Comparison of ENCODE assay signal across 8 mouse cellular contexts in the genomic region with DNA sequence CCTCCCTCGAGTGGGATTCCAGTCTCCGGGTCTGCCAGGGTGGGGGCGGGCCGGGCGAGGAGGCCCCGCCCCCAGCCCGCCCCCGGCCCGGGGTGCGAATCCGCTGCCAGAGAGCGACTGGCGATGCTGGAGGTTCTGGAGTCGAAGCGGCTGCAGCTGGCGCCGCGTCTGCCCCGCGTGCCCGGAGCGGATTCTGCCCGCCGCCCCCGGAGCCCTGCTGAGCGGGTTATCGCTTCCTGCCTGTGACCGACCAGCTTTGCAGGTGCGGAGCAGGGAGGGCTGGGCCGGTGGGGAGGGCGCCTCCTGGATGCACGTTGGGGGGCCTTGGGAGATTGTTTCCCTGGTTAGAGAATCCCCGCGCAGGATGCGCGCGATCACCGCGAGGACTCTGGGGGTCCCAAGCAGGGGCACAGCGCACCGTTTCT. TPM values are rescaled to one million over a fixed set of nuclear protein-coding genes. Genes with fewer than 3 reads are reported as not detected.
A peak's percentile ranks its signal among the peaks of the same experiment; 100 is the strongest.
DNase-seq lines count a peak whose midpoint lies in the region; ATAC-seq and TF ChIP-seq lines count a peak whose summit lies in the region.

No protein-coding gene starts in this region.

- no peaks in the 10 kb centered on the region for H3K9me3 ChIP-seq in hindbrain, embryonic 12.5 days (replicated peaks)
- no peaks in the 10 kb centered on the region for H3K9me3 ChIP-seq in limb, embryonic 15.5 days

- H3K27me3 ChIP-seq in hindbrain, embryonic 12.5 days, result peaks cover 32% of the 10 kb centered on the region
- H3K27me3 ChIP-seq in limb, embryonic 15.5 days, result peaks cover 20% of the 10 kb centered on the region

- DNase-seq in cerebellum, postnatal 25 days, result peak; percentile 30 to 47
- no peak for DNase-seq in cerebellum, adult 9-11 months
- peak; percentile 29 for DNase-seq in urinary bladder, postnatal 14 days (ENCODE audit: low spot score)
- DNase-seq in urinary bladder, adult 2 months (ENCODE audit: low spot score), result no peak
- no peak for DNase-seq in gastrocnemius, postnatal 36 days

- H3K4me2 ChIP-seq in hindbrain, embryonic 12.5 days (replicated peaks), result peak overlapping the region; percentile 97
- peak overlapping the region; percentile 97 for H3K4me2 ChIP-seq in limb, embryonic 15.5 days

- no peak for TF ChIP-seq CTCF in olfactory bulb, adult 2 months (IDR thresholded peaks at IDR 0.05; ENCODE audit: insufficient read depth, low read depth, low read length)

- no peaks in the 10 kb centered on the region for H3K36me3 ChIP-seq in hindbrain, embryonic 12.5 days
- H3K36me3 ChIP-seq in limb, embryonic 15.5 days, result no peaks in the 10 kb centered on the region

- ATAC-seq in hindbrain, embryonic 12.5 days (ENCODE audit: low FRiP score), result peak; percentile 62
- 0 out of 2 replicates have a peak, but pooled peaks have one; percentile 17 for ATAC-seq in limb, embryonic 15.5 days (ENCODE audit: insufficient number of reproducible peaks, low FRiP score, low TSS enrichment, low read depth)

- H3K4me1 ChIP-seq in hindbrain, embryonic 12.5 days, result peaks cover 27% of the 10 kb centered on the region
- H3K4me1 ChIP-seq in limb, embryonic 15.5 days, result peaks cover 14% of the 10 kb centered on the region
- peaks cover 51% of the 10 kb centered on the region for H3K4me1 ChIP-seq in olfactory bulb, adult 2 months (ENCODE audit: control insufficient read depth, insufficient read depth, low read length)

- 0 out of 2 replicates have a peak, but pooled peaks have one; percentile 27 for TF ChIP-seq POLR2A in olfactory bulb, adult 2 months (IDR thresholded peaks at IDR 0.05; ENCODE audit: insufficient read depth, low read depth, low read length)

- peak overlapping the region; percentile 44 for H3K4me3 ChIP-seq in hindbrain, embryonic 12.5 days
- H3K4me3 ChIP-seq in limb, embryonic 15.5 days, result peak overlapping the region; percentile 53
- peak overlapping the region; percentile 81 for H3K4me3 ChIP-seq in olfactory bulb, adult 2 months (ENCODE audit: insufficient read depth, low read depth, low read length)

- 0% methylated on average over 41 of the region's 41 CpGs for WGBS in hindbrain, embryonic 12.5 days
- 0% methylated on average over 41 of the region's 41 CpGs for WGBS in limb, embryonic 15.5 days
- under 1% methylated on average over 41 of the region's 41 CpGs for WGBS in olfactory bulb, adult 2 months

- H3K27ac ChIP-seq in hindbrain, embryonic 12.5 days, result no peak overlapping the region; the same call in 1 of the 2 replicates
- no peak overlapping the region for H3K27ac ChIP-seq in limb, embryonic 15.5 days
- H3K27ac ChIP-seq in olfactory bulb, adult 2 months (ENCODE audit: insufficient read depth, low read depth, low read length), result peak overlapping the region; percentile 79

- peak overlapping the region; percentile 70 for H3K9ac ChIP-seq in hindbrain, embryonic 12.5 days
- H3K9ac ChIP-seq in limb, embryonic 15.5 days, result peak overlapping the region; percentile 55

- intact Hi-C loops in gastrocnemius, postnatal 36 days (cut with DNase I), result no loop called here

RNA-seq across cellular contexts. Expression of gene Camkv, which starts 0.3 kb away (rescaled TPM):
- polyA plus RNA-seq in urinary bladder, adult 2 months (2012; rRNA removed), result 0.12 and 0.15 TPM in 2 replicates
- 7.3 and 7.9 TPM in 2 replicates for polyA plus RNA-seq in hindbrain, embryonic 12.5 days (2016; fragmentation: Nextera tagmentation; extraction: Ambion mirVana)
- polyA plus RNA-seq in limb, embryonic 15.5 days (2015; fragmentation: Nextera tagmentation; extraction: Ambion mirVana), result 5.8 and 6.7 TPM in 2 replicates
- not detected in 2 replicates for polyA plus RNA-seq in olfactory bulb, adult 2 months (2012; ENCODE audit: insufficient read depth, insufficient read length, low replicate concordance, missing spikeins)
- under 1 TPM in 1 of 2 experiments, not detected in 1; 0.28 TPM for total RNA-seq in gastrocnemius, postnatal 36 days (2021)

RNA-seq across cellular contexts. Expression of gene Actl11, which starts 7.5 kb away (rescaled TPM):
- polyA plus RNA-seq in urinary bladder, adult 2 months (2012; rRNA removed), result not detected in 2 replicates
- polyA plus RNA-seq in hindbrain, embryonic 12.5 days (2016; fragmentation: Nextera tagmentation; extraction: Ambion mirVana), result not detected in 2 replicates
- not detected in 2 replicates for polyA plus RNA-seq in limb, embryonic 15.5 days (2015; fragmentation: Nextera tagmentation; extraction: Ambion mirVana)
- not detected in 2 replicates for polyA plus RNA-seq in olfactory bulb, adult 2 months (2012; ENCODE audit: insufficient read depth, insufficient read length, low replicate concordance, missing spikeins)
- not detected for total RNA-seq in gastrocnemius, postnatal 36 days (2021)

RNA-seq across cellular contexts. Expression of gene Traip, which starts 14.1 kb away (rescaled TPM):
- polyA plus RNA-seq in urinary bladder, adult 2 months (2012; rRNA removed), result 0.59 and 1.1 TPM in 2 replicates
- 15.8 and 17.4 TPM in 2 replicates for polyA plus RNA-seq in hindbrain, embryonic 12.5 days (2016; fragmentation: Nextera tagmentation; extraction: Ambion mirVana)
- polyA plus RNA-seq in limb, embryonic 15.5 days (2015; fragmentation: Nextera tagmentation; extraction: Ambion mirVana), result 16.1 and 19.5 TPM in 2 replicates
- polyA plus RNA-seq in olfactory bulb, adult 2 months (2012; ENCODE audit: insufficient read depth, insufficient read length, low replicate concordance, missing spikeins), result not detected in 2 replicates
- under 1 TPM; 0.35 to 0.56 TPM for total RNA-seq in gastrocnemius, postnatal 36 days (2021)

RNA-seq across cellular contexts. Expression of gene Mst1r, which starts 29.1 kb away (rescaled TPM):
- 39.2 and 55.3 TPM in 2 replicates for polyA plus RNA-seq in urinary bladder, adult 2 months (2012; rRNA removed)
- 2.0 and 2.3 TPM in 2 replicates for polyA plus RNA-seq in hindbrain, embryonic 12.5 days (2016; fragmentation: Nextera tagmentation; extraction: Ambion mirVana)
- polyA plus RNA-seq in limb, embryonic 15.5 days (2015; fragmentation: Nextera tagmentation; extraction: Ambion mirVana), result 7.0 and 10.3 TPM in 2 replicates
- not detected in 2 replicates for polyA plus RNA-seq in olfactory bulb, adult 2 months (2012; ENCODE audit: insufficient read depth, insufficient read length, low replicate concordance, missing spikeins)
- total RNA-seq in gastrocnemius, postnatal 36 days (2021), result under 1 TPM; 0.59 to 0.61 TPM

RNA-seq across cellular contexts. Expression of gene Uba7, which starts 39.5 kb away (rescaled TPM):
- polyA plus RNA-seq in urinary bladder, adult 2 months (2012; rRNA removed), result 62.1 and 75.1 TPM in 2 replicates
- polyA plus RNA-seq in hindbrain, embryonic 12.5 days (2016; fragmentation: Nextera tagmentation; extraction: Ambion mirVana), result 11.5 and 12.7 TPM in 2 replicates
- 22.7 and 24.9 TPM in 2 replicates for polyA plus RNA-seq in limb, embryonic 15.5 days (2015; fragmentation: Nextera tagmentation; extraction: Ambion mirVana)
- polyA plus RNA-seq in olfactory bulb, adult 2 months (2012; ENCODE audit: insufficient read depth, insufficient read length, low replicate concordance, missing spikeins), result not detected in 2 replicates
- 1 to 10 TPM; 2.7 to 3.3 TPM for total RNA-seq in gastrocnemius, postnatal 36 days (2021)

Comparison
In these comparisons a context has a peak if more than half of its experiments do, and no peak if none do; other contexts are left out.
1. DNase-seq: peak in cerebellum, postnatal 25 days (2 of 2) and urinary bladder, postnatal 14 days (single experiment); none in cerebellum, adult 9-11 months (single experiment), urinary bladder, adult 2 months (single experiment) and gastrocnemius, postnatal 36 days (0 of 2).
2. Peak in every context shown above with its lines, with median percentiles within 50 percentile points of each other: H3K4me3 ChIP-seq.